Mouse (Mus musculus) heart, embryonic 14.5 days (tissue): ENCODE measurements around the gene Sorbs1. TPM values are rescaled to one million over a fixed set of nuclear protein-coding genes. Genes with fewer than 3 reads are reported as not detected.

Source experiments
- ATAC-seq: fragments of 200-750 bp; cut with Nextera tagmentation; 2 replicates; pipeline ENCODE4 v1.8.0; 2017; ENCODE audit warnings: low read depth, moderate TSS enrichment; ENCODE audit not compliant: insufficient number of reproducible peaks, insufficient read depth, low FRiP score
- H3K27ac ChIP-seq, 2 experiments: fragments of 200-500 bp in 1 of 2; fragments of 300-500 bp in 1 of 2; sonication (generic) in 1 of 2; replicated peaks in 1 of 2; 2 replicates each; pipeline ENCODE4 v1.5.1; 2012 to 2014; ENCODE audit warnings: low read depth in 2 of 2, low read length in 2 of 2, control low read depth in 1 of 2, mild to moderate bottlenecking in 1 of 2, mixed read lengths in 1 of 2; ENCODE audit not compliant: control insufficient read depth in 1 of 2, insufficient read depth in 1 of 2
- H3K27me3 ChIP-seq: fragments of 300-500 bp; sonication (generic); 2 replicates; pipeline ENCODE4 v1.6.1; 2014; ENCODE audit warnings: mild to moderate bottlenecking, low read length, control low read depth; ENCODE audit not compliant: control insufficient read depth, insufficient read depth
- H3K36me3 ChIP-seq: fragments of 300-500 bp; sonication (generic); 2 replicates; pipeline ENCODE4 v1.6.1; 2014; ENCODE audit warnings: mild to moderate bottlenecking, control low read depth, low read length, mixed read lengths; ENCODE audit not compliant: control insufficient read depth, insufficient read depth
- H3K4me1 ChIP-seq, 2 experiments: fragments of 200-500 bp in 1 of 2; fragments of 300-500 bp in 1 of 2; sonication (generic) in 1 of 2; 2 replicates each; pipeline ENCODE4 v1.6.1; 2012 to 2014; ENCODE audit warnings: low read length in 2 of 2, control low read depth in 1 of 2, mixed read lengths in 1 of 2; ENCODE audit not compliant: control insufficient read depth in 2 of 2, insufficient read depth in 2 of 2
- H3K4me2 ChIP-seq: fragments of 300-500 bp; sonication (generic); 2 replicates; pipeline ENCODE4 v1.6.1; 2014; ENCODE audit warnings: mild to moderate bottlenecking, low read length
- H3K4me3 ChIP-seq, 2 experiments: fragments of 200-500 bp in 1 of 2; fragments of 300-500 bp in 1 of 2; sonication (generic) in 1 of 2; 2 replicates each; pipeline ENCODE4 v1.5.1; 2012 to 2014; ENCODE audit warnings: low read length in 2 of 2, mild to moderate bottlenecking in 2 of 2, control low read depth in 1 of 2, low read depth in 1 of 2, moderate library complexity in 1 of 2; ENCODE audit not compliant: control insufficient read depth in 1 of 2, insufficient read depth in 1 of 2
- H3K9ac ChIP-seq: fragments of 300-500 bp; sonication (generic); 2 replicates; pipeline ENCODE4 v1.6.1; 2014; ENCODE audit warnings: mild to moderate bottlenecking, low read length
- H3K9me3 ChIP-seq: fragments of 300-500 bp; sonication (generic); 2 replicates; pipeline ENCODE4 v1.6.1; 2016; ENCODE audit warnings: low read length, control low read depth; ENCODE audit not compliant: control insufficient read depth
- WGBS: fragments of 180-500 bp; shearing (Covaris S2); extraction: QIAGEN DNeasy Blood & Tissue Kit; methylation state at CpG from one replicate; pipeline ENCODE4 v1.1.7; 2014; 5-methylcytosine and 5-hydroxymethylcytosine counted together
- polyA plus RNA-seq: library from polyadenylated mRNA; unstranded; fragments of >200 nt; fragmentation: Nextera tagmentation; extraction: Ambion mirVana; gene quantifications from 2 replicates; pipeline ENCODE4 v1.2.1, GENCODE M21; 2014

The Sorbs1 gene
- polyA plus RNA-seq, 1 experiment from 2014 or later = 109 TPM

DNA sequence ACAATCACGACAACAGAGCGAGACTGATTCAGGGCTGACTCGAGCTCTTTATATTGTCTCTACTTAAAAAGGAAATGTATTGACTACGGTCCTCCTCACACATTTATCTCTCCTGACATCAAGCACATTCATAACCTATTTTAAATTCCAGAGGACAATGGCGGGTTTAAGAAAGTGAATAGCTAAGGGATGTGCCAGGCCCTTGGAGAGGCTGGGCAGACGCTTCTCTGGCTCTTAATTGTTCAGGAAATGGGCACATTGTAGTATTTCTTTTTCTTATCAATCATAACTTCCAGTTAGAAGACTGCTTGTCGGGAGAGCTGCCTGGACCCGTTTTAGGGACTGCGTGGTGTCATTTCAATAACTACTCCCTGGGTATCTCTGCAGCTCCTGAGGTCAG is 20.7 kb downstream of the Sorbs1 start:
- no peak overlapping the region for H3K4me3 ChIP-seq
- H3K27ac ChIP-seq = peak overlapping the region in 1 of 2 experiments; percentile 43; a peak in 1 of 4 replicates
- H3K27me3 ChIP-seq = no peaks in the 10 kb centered on the region
- H3K36me3 ChIP-seq = no peaks in the 10 kb centered on the region
- no peaks in the 10 kb centered on the region for H3K9me3 ChIP-seq
- H3K4me1 ChIP-seq = peaks cover 52 to 93% of the 10 kb centered on the region in 2 experiments
- no peak for ATAC-seq
- 41% methylated on average over 9 of the region's 9 CpGs for WGBS
- H3K4me2 ChIP-seq = no peak overlapping the region
- H3K9ac ChIP-seq = no peak overlapping the region

DNA sequence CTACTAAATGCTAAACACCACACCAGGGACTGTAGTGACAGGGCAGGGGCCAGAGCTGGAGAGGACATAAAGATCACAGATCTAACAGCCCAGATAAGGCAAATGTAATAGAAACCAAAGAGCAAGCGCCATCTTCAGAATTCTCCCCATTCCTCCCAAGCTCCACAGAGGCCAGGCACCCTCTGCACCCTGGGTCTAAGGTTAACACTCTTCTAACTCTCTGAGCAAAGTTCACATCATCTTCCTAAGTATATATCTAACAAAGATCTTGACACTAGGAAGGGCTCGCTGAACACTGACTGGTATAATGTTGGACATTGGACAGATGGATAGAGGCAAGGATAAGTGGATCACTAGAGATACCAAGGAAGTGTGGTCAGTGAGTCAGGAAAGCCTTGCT is 22.1 kb downstream of the Sorbs1 start:
- no peak for ATAC-seq
- Histone ChIP-seq H3K4me2 (no peak overlapping the region), H3K9me3 (no peaks in the 10 kb centered on the region), H3K27me3 (no peaks in the 10 kb centered on the region), H3K4me3 (no peak overlapping the region), H3K36me3 (no peaks in the 10 kb centered on the region), H3K4me1 (peaks cover 57 to 95% of the 10 kb centered on the region in 2 experiments), H3K27ac (no peak overlapping the region), H3K9ac (no peak overlapping the region)
- 77% methylated on average over 2 of the region's 2 CpGs for WGBS

DNA sequence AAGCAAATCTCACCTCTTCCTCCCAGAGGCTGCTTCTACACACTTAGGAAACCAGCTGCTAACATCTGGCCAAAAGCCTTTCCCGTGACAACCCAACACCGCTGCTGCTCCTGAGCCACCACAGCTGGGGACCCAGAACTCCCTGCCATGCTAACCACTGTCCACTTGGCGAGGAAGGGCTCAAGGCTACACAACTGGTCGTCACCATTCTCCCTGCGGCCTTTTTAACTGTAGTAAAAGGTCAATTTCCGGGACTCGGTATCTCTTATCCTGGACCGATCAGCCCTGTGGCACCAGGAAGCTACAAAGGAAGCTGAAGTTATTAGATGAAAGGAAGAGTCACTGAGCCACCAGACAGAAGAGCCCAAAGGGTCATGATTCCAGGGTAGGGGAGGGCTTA is 22.8 kb downstream of the Sorbs1 start:
- Histone ChIP-seq H3K27ac (0 out of 4 replicates have a peak overlapping the region, but pooled peaks of 1 of the 2 experiments have one; percentile 16), H3K9me3 (no peaks in the 10 kb centered on the region), H3K4me2 (no peak overlapping the region), H3K27me3 (no peaks in the 10 kb centered on the region), H3K4me3 (no peak overlapping the region), H3K4me1 (peaks cover 54 to 89% of the 10 kb centered on the region in 2 experiments), H3K9ac (no peak overlapping the region), H3K36me3 (no peaks in the 10 kb centered on the region)
- no peak for ATAC-seq
- 53% methylated on average over 8 of the region's 8 CpGs for WGBS

DNA sequence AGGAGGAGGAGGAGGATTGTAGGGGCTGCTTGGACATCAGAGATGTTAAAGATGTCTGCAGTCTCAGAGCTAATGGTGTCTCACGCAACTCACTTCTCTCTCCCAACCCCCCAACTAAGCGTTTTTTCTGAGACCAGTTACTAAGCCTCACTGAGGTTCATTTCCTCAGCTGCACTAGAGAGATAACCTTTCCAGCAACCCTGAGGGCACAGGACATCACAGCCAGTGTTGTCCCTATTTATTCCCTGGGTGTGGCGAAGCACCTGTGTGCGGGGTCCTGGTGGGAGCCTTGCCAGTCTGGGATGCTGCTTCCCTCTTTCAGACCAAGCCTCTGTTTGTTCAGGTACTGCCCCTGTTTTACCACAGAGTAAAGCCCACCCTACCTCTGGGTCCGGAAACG is 23.9 kb downstream of the Sorbs1 start:
- Histone ChIP-seq H3K36me3 (no peaks in the 10 kb centered on the region; the same call in 1 of the 2 replicates), H3K4me1 (peaks cover 50 to 78% of the 10 kb centered on the region in 2 experiments), H3K27me3 (no peaks in the 10 kb centered on the region), H3K9ac (no peak overlapping the region), H3K27ac (no peak overlapping the region), H3K4me2 (no peak overlapping the region), H3K4me3 (no peak overlapping the region), H3K9me3 (no peaks in the 10 kb centered on the region)
- no peak for ATAC-seq
- whole genome bisulfite sequencing = 53% methylated on average over 6 of the region's 6 CpGs

DNA sequence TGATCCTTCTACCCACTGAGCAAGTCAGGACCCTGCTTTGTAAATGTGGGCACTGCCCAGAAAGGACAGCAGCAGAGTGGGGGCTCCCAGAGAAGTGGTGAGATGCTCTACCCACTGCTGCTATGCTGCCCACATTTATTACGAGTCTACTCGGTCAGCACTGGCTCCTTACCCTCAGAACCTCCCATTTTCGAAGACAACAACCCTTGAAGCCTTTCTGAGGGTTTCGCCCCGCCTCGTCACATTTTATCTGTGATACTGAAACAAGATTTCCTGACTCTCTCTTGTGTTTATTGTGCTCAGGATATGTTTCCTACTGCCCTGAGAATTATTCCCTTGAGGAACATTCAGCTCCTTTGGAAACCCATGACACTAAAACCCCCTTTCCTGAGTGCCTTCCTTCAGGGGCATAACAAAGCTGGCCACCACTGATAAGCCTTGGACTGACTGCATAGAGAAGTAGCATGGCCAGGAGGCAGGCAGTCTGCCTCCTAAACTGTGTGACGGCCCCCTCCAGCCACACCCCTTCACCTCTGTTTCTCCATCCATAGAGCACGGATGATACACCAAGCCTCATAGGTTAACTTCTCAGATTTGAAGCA is 24.6 kb downstream of the Sorbs1 start:
- H3K4me3 ChIP-seq = no peak overlapping the region
- 49% methylated on average over 8 of the region's 8 CpGs for WGBS
- H3K36me3 ChIP-seq = peaks cover 2% of the 10 kb centered on the region; the same call in 1 of the 2 replicates
- no peak overlapping the region for H3K9ac ChIP-seq
- H3K9me3 ChIP-seq = 0 out of 2 replicates have a peak, but pooled peaks cover 1% of the 10 kb centered on the region
- H3K27ac ChIP-seq = 0 out of 4 replicates have a peak overlapping the region, but pooled peaks of 1 of the 2 experiments have one; percentile 20
- no peaks in the 10 kb centered on the region for H3K27me3 ChIP-seq
- H3K4me2 ChIP-seq = no peak overlapping the region
- peaks cover 49 to 71% of the 10 kb centered on the region in 2 experiments for H3K4me1 ChIP-seq
- ATAC-seq = no peak

DNA sequence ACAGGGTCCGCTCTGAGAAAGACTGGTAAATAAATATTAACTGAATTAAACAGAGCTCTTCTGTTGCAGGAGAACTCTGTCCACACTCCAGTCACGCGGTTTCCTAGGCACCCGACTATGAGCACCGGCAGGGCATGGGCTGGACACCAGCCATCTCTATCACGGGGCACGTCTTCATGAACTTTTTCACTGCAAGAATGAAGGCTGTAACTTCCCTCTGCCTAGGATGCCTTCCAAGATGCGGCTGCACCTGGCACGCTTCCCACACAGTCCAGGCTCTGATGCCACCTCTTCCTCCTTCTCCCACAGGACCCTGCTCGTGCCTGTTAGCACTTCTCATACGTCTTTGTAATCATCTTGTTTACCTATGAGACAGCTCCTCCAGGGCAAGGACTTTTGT is 26.0 kb downstream of the Sorbs1 start:
- Histone ChIP-seq H3K27ac (peak overlapping the region; percentile 50 to 82), H3K9ac (peak overlapping the region; percentile 22), H3K9me3 (0 out of 2 replicates have a peak, but pooled peaks cover 5% of the 10 kb centered on the region), H3K4me1 (peaks cover 39 to 60% of the 10 kb centered on the region in 2 experiments), H3K27me3 (no peaks in the 10 kb centered on the region), H3K4me2 (peak overlapping the region; percentile 48), H3K36me3 (peaks cover 2% of the 10 kb centered on the region; the same call in 1 of the 2 replicates), H3K4me3 (no peak overlapping the region; a peak in 1 of 4 replicates)
- WGBS = 32% methylated on average over 11 of the region's 11 CpGs
- ATAC-seq = peak; percentile 51; the same call in 1 of the 2 replicates

DNA sequence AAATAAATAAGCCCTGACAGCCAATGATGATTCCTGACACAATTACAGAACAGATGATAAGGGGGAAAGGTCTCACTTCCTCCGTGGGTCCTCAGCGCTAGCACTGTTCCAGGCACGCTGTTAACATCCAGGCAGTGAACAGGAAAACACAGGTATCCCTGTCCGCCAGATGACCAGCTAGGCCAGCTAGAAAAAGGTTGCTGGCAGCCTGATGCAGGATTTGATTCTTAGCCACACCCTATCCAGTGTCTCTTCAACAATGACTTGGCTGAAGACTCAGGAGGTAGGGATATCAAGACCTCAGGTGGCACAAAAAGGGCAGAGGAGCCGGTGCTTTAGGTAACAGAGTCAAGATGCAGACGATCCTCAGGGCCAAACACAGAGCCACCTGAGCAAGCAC is 32.5 kb downstream of the Sorbs1 start:
- Histone ChIP-seq H3K27me3 (no peaks in the 10 kb centered on the region), H3K4me1 (peaks cover 21 to 38% of the 10 kb centered on the region in 2 experiments), H3K9ac (no peak overlapping the region), H3K36me3 (peaks cover 2% of the 10 kb centered on the region; the same call in 1 of the 2 replicates), H3K27ac (no peak overlapping the region), H3K9me3 (0 out of 2 replicates have a peak, but pooled peaks cover 5% of the 10 kb centered on the region), H3K4me2 (no peak overlapping the region), H3K4me3 (no peak overlapping the region)
- ATAC-seq = no peak
- 61% methylated on average over 6 of the region's 6 CpGs for WGBS
